Mouse (Mus musculus) C2C12 (cell line): ENCODE data around the gene Tac2. TPM values are rescaled to one million over a fixed set of nuclear protein-coding genes. Genes with fewer than 3 reads are reported as not detected.

Experiments used
- H3K27me3 ChIP-seq: one replicate; pipeline ENCODE4 v1.6.1; 2011; ENCODE audit not compliant: control insufficient read depth, insufficient read depth, insufficient read length
- H3K36me3 ChIP-seq: one replicate; pipeline ENCODE4 v1.6.1; 2011; ENCODE audit not compliant: control insufficient read depth, insufficient read depth
- H3K4me3 ChIP-seq: one replicate; pipeline ENCODE4 v1.5.1; 2011; ENCODE audit warnings: mild to moderate bottlenecking, control low read depth; ENCODE audit not compliant: poor library complexity, insufficient read depth, severe bottlenecking
- H3K79me2 ChIP-seq: one replicate; pipeline ENCODE4 v1.6.1; 2011; ENCODE audit not compliant: control insufficient read depth, insufficient read depth
- H3K79me3 ChIP-seq: one replicate; pipeline ENCODE4 v1.6.1; 2011; ENCODE audit warnings: low read depth, control low read depth
- H3ac ChIP-seq: one replicate; pipeline ENCODE3; 2011; ENCODE audit warnings: low read depth; ENCODE audit not compliant: control insufficient read depth, insufficient read length
- CEBPB ChIP-seq: IDR thresholded peaks from one replicate; pipeline ENCODE4 v1.6.1; 2011; ENCODE audit warnings: low read depth, mild to moderate bottlenecking, control low read depth, moderate library complexity
- CTCF ChIP-seq: IDR thresholded peaks from one replicate; pipeline ENCODE4 v1.5.1; 2011; ENCODE audit not compliant: control insufficient read depth, insufficient read depth, insufficient read length
- FOSL1 ChIP-seq: IDR thresholded peaks from one replicate; pipeline ENCODE4 v1.8.0; 2011; ENCODE audit warnings: mild to moderate bottlenecking, low read length; ENCODE audit not compliant: poor library complexity, insufficient read depth, severe bottlenecking
- MAX ChIP-seq: IDR thresholded peaks from one replicate; pipeline ENCODE4 v1.6.1; 2011; ENCODE audit warnings: mild to moderate bottlenecking, control low read depth
- MYOD1 ChIP-seq: IDR thresholded peaks from one replicate; pipeline ENCODE4 v1.6.1; 2011; ENCODE audit warnings: low read depth; ENCODE audit not compliant: control insufficient read depth, insufficient read length
- MYOG ChIP-seq: IDR thresholded peaks from one replicate; pipeline ENCODE4 v1.6.1; 2011; ENCODE audit not compliant: control insufficient read depth, insufficient read length; ENCODE audit errors: extremely low read depth
- USF1 ChIP-seq: IDR thresholded peaks from one replicate; pipeline ENCODE4 v1.6.1; 2011; ENCODE audit warnings: low read depth, mild to moderate bottlenecking, control low read depth, moderate library complexity
- polyA plus RNA-seq: library from polyadenylated mRNA; unstranded; fragments of >200 nt; fragmentation: generic; extraction: Trizol; gene quantifications from one replicate; pipeline ENCODE4 v1.2.1, GENCODE M21; 2012; ENCODE audit warnings: missing spikeins

Gene Tac2
- polyA plus RNA-seq, 1 experiment = not detected

DNA sequence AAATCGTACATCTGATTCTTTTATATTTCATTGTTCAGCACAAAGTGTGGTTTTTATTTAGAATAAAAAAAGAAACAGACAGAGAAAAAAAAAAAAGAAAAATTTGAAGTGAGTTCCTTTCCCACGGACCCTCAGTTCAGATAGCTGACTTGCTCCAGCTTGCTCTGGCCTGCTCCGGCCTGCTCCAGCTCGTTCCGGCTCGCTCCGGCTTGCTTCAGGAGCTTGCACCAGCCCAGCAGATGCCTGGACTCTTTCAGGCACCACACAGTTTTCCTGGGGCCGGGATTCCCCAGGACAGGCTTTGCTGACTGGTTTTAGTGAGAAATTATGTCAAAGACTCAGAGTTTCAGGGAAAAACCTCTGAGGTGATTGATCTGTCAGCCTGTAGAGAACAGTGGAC is 23.0 kb downstream of the Tac2 start:
- peaks cover 49% of the 10 kb centered on the region for H3K36me3 ChIP-seq
- TF ChIP-seq MYOG = no peak
- no peak for TF ChIP-seq MYOD1
- no peak for TF ChIP-seq CEBPB
- no peak for TF ChIP-seq MAX
- no peak for TF ChIP-seq FOSL1
- TF ChIP-seq USF1 = no peak
- no peak for TF ChIP-seq CTCF

DNA sequence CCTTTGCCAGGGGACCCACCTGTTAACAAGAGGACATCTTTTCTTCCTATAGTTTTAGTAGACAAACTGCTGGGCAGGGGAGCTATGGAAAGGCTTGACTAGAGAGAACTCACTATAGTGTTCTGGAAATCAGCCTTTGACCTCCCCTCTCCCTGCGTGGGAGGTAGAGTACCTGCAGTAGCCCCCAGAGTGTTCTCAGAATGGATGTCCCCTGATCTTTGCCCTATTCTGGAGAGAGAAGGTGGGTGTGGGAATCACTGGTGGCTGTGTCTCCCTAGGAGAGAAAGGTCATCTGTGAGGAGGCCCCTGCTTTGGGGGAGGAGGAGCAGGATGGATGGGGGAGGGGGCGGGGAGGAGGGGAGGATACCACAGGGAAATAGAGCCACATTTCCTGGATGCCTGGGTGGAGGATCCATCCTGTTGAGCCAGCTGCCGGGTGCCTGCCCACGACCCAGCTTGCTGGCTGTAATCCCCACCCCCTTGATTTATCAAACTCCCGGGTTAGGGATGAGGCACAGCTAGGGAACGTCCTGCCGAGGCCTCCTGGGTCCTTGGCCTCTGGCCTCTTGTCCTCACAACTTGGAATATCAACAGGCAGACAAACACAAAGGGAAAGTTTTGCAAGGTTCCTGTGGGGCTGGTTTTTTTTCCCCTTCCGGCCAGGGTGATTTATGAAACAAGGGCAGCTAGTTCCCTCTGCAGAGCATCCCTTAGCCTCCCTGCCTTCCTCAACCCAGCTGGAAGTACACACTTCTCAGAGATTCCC is 24.8 kb downstream of the Tac2 start:
- no peak for TF ChIP-seq CEBPB
- no peak for TF ChIP-seq MAX
- no peak for TF ChIP-seq USF1
- TF ChIP-seq CTCF = no peak
- TF ChIP-seq MYOD1 = no peak
- TF ChIP-seq MYOG = no peak
- TF ChIP-seq FOSL1 = no peak
- Histone ChIP-seq H3K27me3 (no peaks in the 10 kb centered on the region), H3ac (no peak overlapping the region), H3K79me2 (peaks cover 15% of the 10 kb centered on the region), H3K79me3 (peaks cover 6% of the 10 kb centered on the region), H3K36me3 (peaks cover 31% of the 10 kb centered on the region), H3K4me3 (no peak overlapping the region)

More for the DNA sequence above, 23.0 kb downstream of the Tac2 start:
- peaks cover 22% of the 10 kb centered on the region for H3K79me2 ChIP-seq
- H3ac ChIP-seq = no peak overlapping the region
- no peaks in the 10 kb centered on the region for H3K27me3 ChIP-seq
- H3K79me3 ChIP-seq = peaks cover 19% of the 10 kb centered on the region
- H3K4me3 ChIP-seq = no peak overlapping the region

DNA sequence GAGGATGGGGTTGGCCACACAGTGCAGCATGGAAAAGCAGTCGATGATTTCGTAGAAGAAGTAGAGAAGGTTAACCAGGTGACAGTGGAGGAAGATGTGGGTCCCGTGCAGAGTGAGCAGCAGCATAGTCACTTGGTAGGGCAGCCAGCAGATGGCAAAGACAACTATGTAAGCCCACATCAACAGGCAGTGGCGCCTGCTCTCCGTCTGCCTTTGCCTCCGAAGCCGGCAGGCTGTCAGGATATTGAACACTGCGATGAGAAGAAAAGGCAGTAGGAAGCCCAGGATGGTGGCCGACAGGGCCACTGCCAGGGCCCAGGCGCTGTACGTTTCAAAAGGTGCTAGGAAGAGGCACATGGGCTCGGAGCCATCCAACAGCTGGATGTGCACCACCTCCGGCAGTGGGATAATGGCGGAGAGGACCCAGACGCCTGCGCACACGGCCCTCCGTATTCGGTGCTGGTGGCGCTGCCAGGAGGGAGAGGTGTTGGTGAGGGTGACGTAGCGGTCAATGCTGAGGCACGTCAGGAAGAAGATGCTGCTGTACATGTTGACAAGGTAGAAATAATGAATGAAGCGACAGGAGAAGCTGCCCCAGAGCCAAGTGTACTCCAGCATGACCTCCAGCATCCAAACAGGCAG is 26.0 kb downstream of the Tac2 start:
- Histone ChIP-seq H3K27me3 (no peaks in the 10 kb centered on the region), H3K79me2 (peaks cover 6% of the 10 kb centered on the region), H3ac (no peak overlapping the region), H3K4me3 (no peak overlapping the region), H3K36me3 (peaks cover 21% of the 10 kb centered on the region), H3K79me3 (no peaks in the 10 kb centered on the region)
- TF ChIP-seq CEBPB = no peak
- no peak for TF ChIP-seq MYOG
- TF ChIP-seq MAX = no peak

DNA sequence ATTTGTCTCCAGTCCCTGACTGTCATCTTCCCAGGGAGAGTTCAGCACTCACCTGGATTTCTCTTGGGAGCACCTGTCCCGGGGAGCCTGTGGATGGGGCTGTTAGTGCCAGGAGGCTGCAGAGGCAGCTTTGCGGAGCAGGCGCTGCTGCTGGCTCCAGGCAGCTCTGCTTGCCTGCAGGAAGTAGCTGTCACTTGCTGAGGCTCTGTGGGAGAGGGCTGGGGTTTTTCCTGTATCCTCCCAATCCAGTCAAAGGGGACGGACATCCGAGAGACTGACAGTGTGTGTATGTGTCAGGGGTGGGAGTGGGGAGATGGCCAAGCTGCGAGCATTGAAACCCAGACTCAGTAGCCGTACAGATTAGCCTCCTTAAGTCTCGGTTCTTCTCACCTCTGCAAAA is 27.3 kb downstream of the Tac2 start, which contains the start of gene Gpr182:
Gpr182 (minus strand) TSS at position 185 of the 400 bp plus-strand sequence.
- Histone ChIP-seq H3K79me3 (no peaks in the 10 kb centered on the region), H3K4me3 (no peak within 1 kb of the TSS), H3K36me3 (peaks cover 11% of the 10 kb centered on the region), H3K27me3 (no peaks in the 10 kb centered on the region), H3K79me2 (no peaks in the 10 kb centered on the region), H3ac (no peak within 1 kb of the TSS)
- TF ChIP-seq MYOG = no peak
- TF ChIP-seq CEBPB = no peak
- TF ChIP-seq FOSL1 = no peak
- TF ChIP-seq MYOD1 = no peak
- TF ChIP-seq USF1 = no peak
- no peak for TF ChIP-seq CTCF
- no peak for TF ChIP-seq MAX

DNA sequence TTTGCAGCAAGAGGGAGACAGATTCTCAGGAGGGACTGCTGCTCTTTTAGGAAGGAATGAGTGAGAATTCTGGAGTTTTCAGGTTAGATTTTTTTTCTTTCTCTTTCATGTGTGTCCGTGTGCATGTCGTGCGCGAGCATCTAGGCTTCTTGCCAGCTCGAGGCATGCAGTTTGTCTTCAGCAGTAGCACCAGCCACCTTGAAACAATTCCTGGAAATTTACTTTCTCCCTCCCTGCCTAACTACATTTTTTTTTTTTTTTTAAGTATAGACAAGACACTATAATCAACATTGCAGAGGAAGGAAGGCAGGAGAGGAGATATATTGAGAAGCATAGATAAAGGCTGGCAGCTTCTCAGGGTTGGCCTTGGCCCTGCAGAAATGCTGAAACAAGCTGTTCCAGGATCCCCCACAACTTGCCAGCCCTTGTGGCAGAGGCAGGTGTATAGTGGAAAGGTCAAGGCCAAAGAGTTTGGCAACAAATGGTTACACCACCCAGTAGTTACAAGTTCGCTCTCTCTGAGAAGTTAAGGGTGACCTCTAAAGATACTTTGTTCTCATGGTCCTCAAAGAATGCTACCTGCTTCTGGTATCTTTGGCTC is 30.4 kb downstream of the Tac2 start:
- no peaks in the 10 kb centered on the region for H3K79me3 ChIP-seq
- H3ac ChIP-seq = no peak overlapping the region
- H3K4me3 ChIP-seq = no peak overlapping the region
- TF ChIP-seq MAX (no peak), MYOD1 (no peak), MYOG (no peak), CEBPB (no peak), CTCF (no peak), USF1 (no peak), FOSL1 (no peak)
- H3K27me3 ChIP-seq = no peaks in the 10 kb centered on the region
- no peaks in the 10 kb centered on the region for H3K36me3 ChIP-seq
- H3K79me2 ChIP-seq = no peaks in the 10 kb centered on the region
